Mouse (Mus musculus) liver, embryonic 16.5 days (tissue): ENCODE measurements around the gene Fancc. TPM values are rescaled to one million over a fixed set of nuclear protein-coding genes. Genes with fewer than 3 reads are reported as not detected.
"Not testable (repeated sequence)": the region's sequence is repeated elsewhere in the genome, so short reads cannot be mapped to it uniquely, and the experiment has no call there.

ENCODE experiments used
- ATAC-seq: fragments of 200-750 bp; cut with Nextera tagmentation; 2 replicates; pipeline ENCODE4 v1.8.0; 2017; ENCODE audit warnings: low read depth, mild to moderate bottlenecking, moderate number of reproducible peaks, moderate library complexity
- H3K27ac ChIP-seq: fragments of 300-500 bp; sonication (generic); 2 replicates; pipeline ENCODE4 v1.5.1; 2014; ENCODE audit warnings: mild to moderate bottlenecking, low read length
- H3K27me3 ChIP-seq: fragments of 300-500 bp; sonication (generic); 2 replicates; pipeline ENCODE4 v1.6.1; 2014; ENCODE audit warnings: low read depth, low read length, mixed read lengths; ENCODE audit not compliant: control insufficient read depth, insufficient read depth
- H3K36me3 ChIP-seq: fragments of 300-500 bp; sonication (generic); 2 replicates; pipeline ENCODE4 v1.6.1; 2014; ENCODE audit warnings: mild to moderate bottlenecking; ENCODE audit not compliant: control insufficient read depth, insufficient read depth
- H3K4me1 ChIP-seq: fragments of 300-500 bp; sonication (generic); 2 replicates; pipeline ENCODE4 v1.6.1; 2014; ENCODE audit warnings: low read depth, low read length, mixed read lengths; ENCODE audit not compliant: control insufficient read depth
- H3K4me2 ChIP-seq: fragments of 300-500 bp; sonication (generic); 2 replicates; pipeline ENCODE4 v1.6.1; 2014; ENCODE audit warnings: low read depth, low read length, mixed read lengths
- H3K4me3 ChIP-seq: fragments of 300-500 bp; sonication (generic); 2 replicates; pipeline ENCODE4 v1.5.1; 2014; ENCODE audit warnings: low read depth, mild to moderate bottlenecking, low read length
- H3K9ac ChIP-seq: fragments of 300-500 bp; sonication (generic); 2 replicates; pipeline ENCODE4 v1.6.1; 2014; ENCODE audit warnings: low read depth, low read length
- H3K9me3 ChIP-seq: fragments of 300-500 bp; sonication (generic); replicated peaks from 2 replicates; pipeline ENCODE4 v1.6.1; 2016; ENCODE audit warnings: low read length; ENCODE audit not compliant: control insufficient read depth
- WGBS: fragments of 180-500 bp; shearing (Covaris S2); extraction: QIAGEN DNeasy Blood & Tissue Kit; methylation state at CpG from one replicate; pipeline ENCODE4 v1.1.7; 2014; ENCODE audit not compliant: insufficient replicate concordance; 5-methylcytosine and 5-hydroxymethylcytosine counted together
- polyA plus RNA-seq: library from polyadenylated mRNA; unstranded; fragments of >200 nt; fragmentation: Nextera tagmentation; extraction: Ambion mirVana; gene quantifications from 2 replicates; pipeline ENCODE4 v1.2.1, GENCODE M21; 2015

Gene Fancc
- polyA plus RNA-seq, 1 experiment from 2014 or later, result 8.2 TPM

DNA sequence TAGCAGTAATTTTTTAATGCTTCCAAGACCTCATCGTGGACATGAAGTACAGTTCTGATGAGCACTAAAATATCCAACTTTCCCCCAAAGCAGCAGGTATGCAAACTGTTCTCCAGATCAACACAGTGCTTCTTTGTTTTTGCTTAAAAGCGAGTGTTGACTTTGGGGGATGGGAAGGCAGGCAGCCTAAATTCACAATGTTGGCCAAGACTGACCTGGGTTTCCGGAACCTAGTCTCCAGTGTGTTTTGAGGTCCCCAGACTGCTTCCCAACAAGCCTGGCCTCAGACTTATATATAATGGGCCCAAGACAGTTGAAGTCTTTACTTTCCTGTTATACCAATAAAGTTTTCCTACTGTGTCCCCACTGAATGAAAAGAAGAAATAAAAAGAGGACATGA, 172.8 kb downstream of the Fancc start:
- Histone ChIP-seq H3K27ac (no peak overlapping the region), H3K4me3 (no peak overlapping the region), H3K9me3 (no peaks in the 10 kb centered on the region), H3K4me2 (no peak overlapping the region), H3K4me1 (peaks cover 10% of the 10 kb centered on the region), H3K9ac (no peak overlapping the region), H3K36me3 (no peaks in the 10 kb centered on the region), H3K27me3 (no peaks in the 10 kb centered on the region)
- ATAC-seq, result no peak
- 65% methylated on average over 3 of the region's 3 CpGs for WGBS

DNA sequence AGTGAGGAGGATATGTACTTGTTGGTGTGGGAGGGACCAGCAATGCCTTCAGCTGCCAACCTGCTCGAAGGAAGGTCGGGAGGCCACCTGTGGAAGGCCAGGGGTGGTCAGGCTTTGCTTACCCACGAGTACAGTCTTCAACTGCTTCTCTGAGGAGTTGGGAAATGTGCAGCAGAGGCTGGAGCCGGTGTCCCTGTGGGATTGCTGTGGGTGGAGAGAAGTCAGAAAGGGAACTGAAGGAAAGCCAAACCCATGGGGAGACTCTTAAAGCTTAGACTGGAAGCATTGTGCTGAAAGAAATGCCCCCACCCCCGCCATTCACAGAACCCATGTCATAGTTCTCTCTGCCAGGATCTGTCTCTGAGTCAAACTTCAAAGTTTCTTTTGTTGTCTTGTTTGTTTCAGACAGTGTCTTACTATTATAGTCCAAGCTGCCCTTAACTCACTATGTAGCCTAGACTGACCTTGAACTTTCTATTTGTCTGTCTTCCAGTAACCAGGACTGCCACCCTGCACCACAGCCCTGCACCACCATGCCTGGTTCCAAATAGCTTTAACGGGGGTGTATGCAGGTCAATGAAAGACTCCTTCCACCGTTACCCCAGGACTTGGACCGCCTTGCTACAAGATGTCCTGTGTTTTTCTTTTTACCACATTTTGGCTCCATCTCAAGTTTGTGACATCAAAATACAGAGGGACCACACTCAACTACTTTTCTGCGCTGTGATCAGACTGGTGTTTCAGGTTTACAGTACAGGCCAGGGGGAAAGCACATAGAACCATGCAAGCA, 173.6 kb downstream of the Fancc start:
- 73% methylated on average over 9 of the region's 9 CpGs for WGBS
- H3K27ac ChIP-seq, result no peak overlapping the region

DNA sequence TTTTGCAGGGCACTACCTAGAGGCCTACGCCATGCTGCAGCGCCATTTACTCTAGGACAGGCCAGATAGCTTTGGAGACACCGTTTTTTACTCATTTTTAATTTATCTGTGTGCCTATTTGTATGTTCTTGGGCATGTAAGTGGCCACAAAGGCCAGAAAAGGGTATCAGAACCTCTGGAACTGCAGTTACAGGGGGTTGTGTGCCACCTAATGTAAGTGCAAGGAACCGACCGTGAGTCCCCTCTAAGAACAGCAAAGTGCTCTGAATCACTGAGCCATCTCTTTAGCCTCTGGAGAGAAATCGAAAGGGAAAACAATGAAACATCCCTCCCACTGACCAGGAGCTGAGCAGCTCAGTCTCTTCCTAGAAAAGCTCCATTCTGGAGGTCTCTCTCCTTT, 174.3 kb downstream of the Fancc start:
- WGBS, result 76% methylated on average over 6 of the region's 6 CpGs
- no peaks in the 10 kb centered on the region for H3K27me3 ChIP-seq
- ATAC-seq, result no peak
- H3K4me1 ChIP-seq, result peaks cover 10% of the 10 kb centered on the region
- H3K9ac ChIP-seq, result no peak overlapping the region
- no peak overlapping the region for H3K4me2 ChIP-seq
- H3K36me3 ChIP-seq, result no peaks in the 10 kb centered on the region
- H3K27ac ChIP-seq, result no peak overlapping the region
- H3K9me3 ChIP-seq, result no peaks in the 10 kb centered on the region
- H3K4me3 ChIP-seq, result no peak overlapping the region

More for the DNA sequence above, 173.6 kb downstream of the Fancc start:
- Histone ChIP-seq H3K9me3 (no peaks in the 10 kb centered on the region), H3K36me3 (no peaks in the 10 kb centered on the region), H3K4me1 (peaks cover 10% of the 10 kb centered on the region), H3K9ac (no peak overlapping the region), H3K4me2 (no peak overlapping the region), H3K4me3 (no peak overlapping the region), H3K27me3 (no peaks in the 10 kb centered on the region)
- ATAC-seq, result no peak

DNA sequence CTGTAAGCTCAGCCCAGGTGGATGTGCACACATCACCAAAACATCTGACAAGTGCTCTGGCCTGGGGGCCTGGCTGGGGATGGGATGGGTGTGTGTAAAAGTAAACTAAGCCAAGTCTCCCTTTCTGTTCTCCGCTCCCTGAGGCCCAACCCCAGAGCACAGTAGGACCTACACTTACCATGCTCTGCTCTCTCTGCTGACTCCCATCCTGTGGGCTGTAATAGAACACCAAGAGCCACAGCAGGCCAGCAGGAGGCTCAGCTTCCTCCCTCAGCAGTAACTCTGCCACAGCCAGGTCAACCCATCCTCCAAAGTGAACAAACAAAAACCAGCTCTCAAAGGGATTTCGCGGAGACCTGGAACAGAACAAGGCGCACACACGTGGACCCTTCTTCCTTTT, 175.4 kb downstream of the Fancc start:
- Histone ChIP-seq H3K9ac (no peak overlapping the region), H3K4me3 (no peak overlapping the region), H3K36me3 (no peaks in the 10 kb centered on the region), H3K4me1 (peaks cover 10% of the 10 kb centered on the region), H3K4me2 (no peak overlapping the region), H3K27ac (no peak overlapping the region), H3K9me3 (no peaks in the 10 kb centered on the region), H3K27me3 (no peaks in the 10 kb centered on the region)
- ATAC-seq, result peak; percentile 20; the same call in 1 of the 2 replicates
- 62% methylated on average over 5 of the region's 5 CpGs for WGBS

DNA sequence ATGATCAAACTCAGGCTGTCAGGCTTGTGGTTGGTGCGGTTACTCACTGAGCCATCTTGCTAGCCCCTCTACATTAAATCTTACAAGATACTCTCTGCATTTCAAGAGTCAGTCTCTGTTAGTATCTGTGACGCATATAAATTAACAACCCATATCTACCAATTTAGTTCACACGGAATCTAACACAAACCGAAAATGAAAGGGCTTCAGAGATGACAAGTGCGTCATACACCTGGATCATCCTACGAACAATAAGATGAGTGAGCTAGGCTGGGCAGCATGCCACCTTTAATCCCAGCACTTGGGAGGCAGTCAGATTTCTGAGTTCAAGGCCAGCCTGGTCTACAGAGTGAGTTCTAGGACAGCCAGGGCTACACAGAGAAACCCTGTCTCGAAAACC, 177.3 kb downstream of the Fancc start:
- no peak for ATAC-seq
- Histone ChIP-seq H3K9ac (no peak overlapping the region), H3K9me3 (no peaks in the 10 kb centered on the region), H3K27me3 (no peaks in the 10 kb centered on the region), H3K4me2 (no peak overlapping the region), H3K36me3 (no peaks in the 10 kb centered on the region), H3K27ac (no peak overlapping the region), H3K4me3 (no peak overlapping the region), H3K4me1 (peaks cover 3% of the 10 kb centered on the region)
- 89% methylated on average over 7 of the region's 7 CpGs for WGBS

DNA sequence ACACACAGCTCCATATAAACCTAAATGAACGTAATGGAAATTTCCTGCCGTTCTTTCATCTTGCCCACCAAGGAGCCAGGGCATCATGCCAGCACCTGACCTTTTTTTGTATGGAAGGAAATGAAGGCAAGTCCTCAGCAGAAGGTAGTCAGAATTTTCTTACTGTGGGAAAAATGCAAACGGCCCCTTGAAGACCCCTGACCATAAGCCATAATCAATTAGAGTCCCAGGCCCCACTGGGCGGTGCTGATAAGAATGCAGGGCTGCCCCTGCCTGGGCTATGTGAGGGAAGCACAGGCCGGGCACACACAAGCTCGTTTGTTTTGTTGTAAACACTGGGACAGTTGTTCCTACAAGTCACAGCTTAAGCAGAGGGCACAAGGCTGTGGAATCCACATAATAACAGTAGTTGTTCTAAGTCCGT, 179.4 kb downstream of the Fancc start:
- no peak for ATAC-seq
- no peak overlapping the region for H3K27ac ChIP-seq
- H3K36me3 ChIP-seq, result no peaks in the 10 kb centered on the region
- no peak overlapping the region for H3K4me2 ChIP-seq
- no peaks in the 10 kb centered on the region for H3K9me3 ChIP-seq
- peaks cover 8% of the 10 kb centered on the region for H3K4me1 ChIP-seq
- no peaks in the 10 kb centered on the region for H3K27me3 ChIP-seq
- no peak overlapping the region for H3K4me3 ChIP-seq
- no peak overlapping the region for H3K9ac ChIP-seq
- 48% methylated on average over 7 of the region's 7 CpGs for WGBS

DNA sequence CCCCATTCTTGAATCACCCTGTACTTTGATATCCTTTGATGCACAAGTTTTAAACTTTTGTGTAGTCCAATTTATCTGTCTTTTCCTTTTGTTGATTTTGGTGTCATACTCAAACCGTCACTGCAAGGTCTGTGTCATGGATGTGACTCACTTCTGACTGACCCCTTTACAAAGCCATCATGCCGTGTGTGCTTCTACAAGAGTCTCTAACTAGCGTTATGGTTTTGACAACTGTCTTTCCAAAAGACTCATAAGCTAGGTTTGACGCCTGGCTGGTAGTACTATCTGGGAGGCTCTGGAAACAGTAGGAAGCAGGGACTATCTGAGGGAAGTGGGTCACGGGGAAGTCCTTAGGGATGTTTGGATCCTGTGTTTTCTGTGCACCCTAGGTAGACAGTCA, 180.7 kb downstream of the Fancc start:
- Histone ChIP-seq H3K27ac (no peak overlapping the region), H3K36me3 (no peaks in the 10 kb centered on the region), H3K4me3 (no peak overlapping the region), H3K9me3 (no peaks in the 10 kb centered on the region), H3K4me1 (peaks cover 8% of the 10 kb centered on the region), H3K4me2 (no peak overlapping the region), H3K27me3 (no peaks in the 10 kb centered on the region), H3K9ac (no peak overlapping the region)
- ATAC-seq, result no peak
- WGBS, result 70% methylated on average over 5 of the region's 5 CpGs

DNA sequence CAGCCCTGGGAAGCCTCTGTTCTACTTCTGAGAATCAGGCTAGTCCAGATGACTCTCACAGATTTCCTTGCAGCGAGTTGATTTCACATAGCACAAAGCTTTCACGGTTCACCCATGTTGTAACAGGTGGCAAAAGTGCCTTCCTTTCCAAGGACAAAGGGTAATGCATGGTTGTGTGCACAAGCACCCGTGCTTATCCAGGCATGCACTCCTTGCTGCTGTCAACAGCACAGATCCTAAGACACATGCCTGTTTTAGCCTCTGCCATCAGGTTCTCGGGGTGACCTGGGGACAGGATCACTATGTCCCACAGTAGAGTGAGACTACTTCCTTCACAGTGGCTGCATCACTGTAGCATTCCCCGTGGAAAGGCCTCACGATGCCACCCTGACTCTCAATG, 181.3 kb downstream of the Fancc start:
- H3K4me2 ChIP-seq, result no peak overlapping the region
- H3K9me3 ChIP-seq, result no peaks in the 10 kb centered on the region
- H3K27me3 ChIP-seq, result no peaks in the 10 kb centered on the region
- H3K27ac ChIP-seq, result no peak overlapping the region
- H3K36me3 ChIP-seq, result no peaks in the 10 kb centered on the region
- no peak for ATAC-seq
- no peak overlapping the region for H3K4me3 ChIP-seq
- 76% methylated on average over 6 of the region's 6 CpGs for WGBS
- peaks cover 8% of the 10 kb centered on the region for H3K4me1 ChIP-seq
- no peak overlapping the region for H3K9ac ChIP-seq

DNA sequence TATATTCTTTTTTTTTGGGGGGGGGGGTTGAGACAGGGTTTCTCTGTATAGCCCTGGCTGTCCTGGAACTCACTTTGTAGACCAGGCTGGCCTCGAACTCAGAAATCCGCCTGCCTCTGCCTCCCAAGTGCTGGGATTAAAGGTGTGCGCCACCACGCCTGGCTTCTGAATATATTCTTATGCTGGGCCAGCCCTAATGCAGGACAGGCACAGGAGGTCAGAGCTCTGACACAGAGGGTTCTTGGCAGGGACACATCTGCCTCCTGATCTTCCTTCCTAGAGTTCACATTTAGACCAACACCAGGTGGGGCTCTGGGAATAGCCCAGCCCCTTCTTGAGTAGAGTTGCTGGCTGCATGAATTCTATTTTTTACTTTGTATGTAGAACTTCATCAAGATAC, 182.0 kb downstream of the Fancc start:
- H3K27ac ChIP-seq, ATAC-seq, H3K9ac ChIP-seq, H3K4me2 ChIP-seq, H3K4me3 ChIP-seq, H3K9me3 ChIP-seq, H3K36me3 ChIP-seq, H3K4me1 ChIP-seq, H3K27me3 ChIP-seq: not testable (repeated sequence)
- 87% methylated on average over 3 of the region's 4 CpGs for whole genome bisulfite sequencing
